Mouse (Mus musculus): ENCODE measurements at regions not wholly inside any gene's neighbourhood (a gene's known extent, or its start where the extent isn't known, plus 50 kb on each side); places are given as distances from the start of the nearest gene placed in this dataset.
A peak's percentile ranks its signal among the peaks of the same experiment; 100 is the strongest.

- Histone ChIP-seq H3K4me1 (replicated peaks) (peaks cover 26% of the 10 kb centered on the region), H3K4me2 (no peak overlapping the region), H3K27me3 (no peaks in the 10 kb centered on the region), H3K9ac (replicated peaks) (no peak overlapping the region), H3K4me3 (replicated peaks) (no peak overlapping the region), H3K36me3 (no peaks in the 10 kb centered on the region), H3K27ac (0 out of 2 replicates have a peak overlapping the region, but pooled peaks have one; percentile 20), H3K9me3 (peaks cover 12% of the 10 kb centered on the region; the same call in 1 of the 2 replicates)
- no peak for ATAC-seq (ENCODE audit: insufficient number of reproducible peaks, insufficient read depth, low FRiP score, low TSS enrichment, low read depth)
- WGBS, result 64% methylated on average over 10 of the region's 10 CpGs
Measured at GRCm38 (mm10) chr10:125765103-125765820, 200.7 kb upstream of the Lrig3 start.

- no peak for ATAC-seq (ENCODE audit: insufficient number of reproducible peaks, insufficient read depth, low FRiP score, low TSS enrichment, low read depth)
- no peaks in the 10 kb centered on the region for H3K27me3 ChIP-seq
- H3K9me3 ChIP-seq, result no peaks in the 10 kb centered on the region
- no peak overlapping the region for H3K4me2 ChIP-seq
- WGBS, result 69% methylated on average over 3 of the region's 3 CpGs
- no peak overlapping the region for H3K9ac ChIP-seq (replicated peaks)
- no peak overlapping the region for H3K4me3 ChIP-seq (replicated peaks)
- H3K27ac ChIP-seq, result no peak overlapping the region
- peaks cover 38% of the 10 kb centered on the region for H3K4me1 ChIP-seq (replicated peaks)
- H3K36me3 ChIP-seq, result no peaks in the 10 kb centered on the region
Measured at GRCm38 (mm10) chr10:125768281-125768680, 197.7 kb upstream of the Lrig3 start.

- Histone ChIP-seq H3K27ac (peak overlapping the region; percentile 64; the same call in 1 of the 2 replicates), H3K9ac (replicated peaks) (no peak overlapping the region), H3K27me3 (no peaks in the 10 kb centered on the region), H3K36me3 (no peaks in the 10 kb centered on the region), H3K4me2 (no peak overlapping the region), H3K9me3 (no peaks in the 10 kb centered on the region), H3K4me1 (replicated peaks) (peaks cover 29% of the 10 kb centered on the region), H3K4me3 (replicated peaks) (no peak overlapping the region)
- no peak for ATAC-seq (ENCODE audit: insufficient number of reproducible peaks, insufficient read depth, low FRiP score, low TSS enrichment, low read depth)
- WGBS, result 16% methylated on average over 7 of the region's 7 CpGs
Measured at GRCm38 (mm10) chr10:125773541-125773940, 192.4 kb upstream of the Lrig3 start.

GRCm38 (mm10) chr10:125782486-125782885, 183.5 kb upstream of the Lrig3 start:
- no peak overlapping the region for H3K4me3 ChIP-seq (replicated peaks)
- 38% methylated on average over 6 of the region's 6 CpGs for WGBS
- H3K4me1 ChIP-seq (replicated peaks), result peaks cover 42% of the 10 kb centered on the region
- H3K27me3 ChIP-seq, result no peaks in the 10 kb centered on the region
- no peaks in the 10 kb centered on the region for H3K9me3 ChIP-seq
- H3K9ac ChIP-seq (replicated peaks), result no peak overlapping the region
- H3K27ac ChIP-seq, result no peak overlapping the region
- no peak for ATAC-seq (ENCODE audit: insufficient number of reproducible peaks, insufficient read depth, low FRiP score, low TSS enrichment, low read depth)
- H3K36me3 ChIP-seq, result no peaks in the 10 kb centered on the region
- H3K4me2 ChIP-seq, result no peak overlapping the region

- H3K4me1 ChIP-seq (replicated peaks), result peaks cover 50% of the 10 kb centered on the region
- no peaks in the 10 kb centered on the region for H3K27me3 ChIP-seq
- WGBS, result 13% methylated on average over 2 of the region's 2 CpGs
- no peak overlapping the region for H3K9ac ChIP-seq (replicated peaks)
- no peak overlapping the region for H3K4me3 ChIP-seq (replicated peaks)
- no peaks in the 10 kb centered on the region for H3K9me3 ChIP-seq
- no peak for ATAC-seq (ENCODE audit: insufficient number of reproducible peaks, insufficient read depth, low FRiP score, low TSS enrichment, low read depth)
- no peaks in the 10 kb centered on the region for H3K36me3 ChIP-seq
- peak overlapping the region; percentile 52 for H3K4me2 ChIP-seq
- H3K27ac ChIP-seq, result peak overlapping the region; percentile 94
Measured at GRCm38 (mm10) chr10:125784896-125785295, 181.1 kb upstream of the Lrig3 start.

GRCm38 (mm10) chr10:125785448-125786196, 180.3 kb upstream of the Lrig3 start:
- Histone ChIP-seq H3K27me3 (no peaks in the 10 kb centered on the region), H3K9ac (replicated peaks) (peak overlapping the region; percentile 31; the same call in 1 of the 2 replicates), H3K27ac (peak overlapping the region; percentile 94), H3K4me2 (peak overlapping the region; percentile 52), H3K4me1 (replicated peaks) (peaks cover 50% of the 10 kb centered on the region), H3K36me3 (no peaks in the 10 kb centered on the region), H3K9me3 (no peaks in the 10 kb centered on the region), H3K4me3 (replicated peaks) (no peak overlapping the region; the same call in 1 of the 2 replicates)
- WGBS, result 4% methylated on average over 16 of the region's 16 CpGs
- ATAC-seq (ENCODE audit: insufficient number of reproducible peaks, insufficient read depth, low FRiP score, low TSS enrichment, low read depth), result no peak

GRCm38 (mm10) chr10:125786197-125786879, 179.6 kb upstream of the Lrig3 start:
- Histone ChIP-seq H3K27me3 (no peaks in the 10 kb centered on the region), H3K4me3 (replicated peaks) (peak overlapping the region; percentile 18; the same call in 1 of the 2 replicates), H3K4me1 (replicated peaks) (peaks cover 50% of the 10 kb centered on the region), H3K4me2 (peak overlapping the region; percentile 52), H3K36me3 (no peaks in the 10 kb centered on the region), H3K9me3 (no peaks in the 10 kb centered on the region), H3K27ac (peak overlapping the region; percentile 94), H3K9ac (replicated peaks) (0 out of 2 replicates have a peak overlapping the region, but pooled peaks have one; percentile 2)
- WGBS, result 3% methylated on average over 10 of the region's 10 CpGs
- peak; percentile 54 for ATAC-seq (ENCODE audit: insufficient number of reproducible peaks, insufficient read depth, low FRiP score, low TSS enrichment, low read depth)

- H3K27ac ChIP-seq, result peak overlapping the region; percentile 94
- ATAC-seq (ENCODE audit: insufficient number of reproducible peaks, insufficient read depth, low FRiP score, low TSS enrichment, low read depth), result peak; percentile 93
- no peaks in the 10 kb centered on the region for H3K9me3 ChIP-seq
- peak overlapping the region; percentile 23; the same call in 1 of the 2 replicates for H3K9ac ChIP-seq (replicated peaks)
- peaks cover 46% of the 10 kb centered on the region for H3K4me1 ChIP-seq (replicated peaks)
- H3K4me2 ChIP-seq, result peak overlapping the region; percentile 52
- H3K27me3 ChIP-seq, result no peaks in the 10 kb centered on the region
- WGBS, result 1% methylated on average over 17 of the region's 17 CpGs
- peak overlapping the region; percentile 18 for H3K4me3 ChIP-seq (replicated peaks)
- H3K36me3 ChIP-seq, result no peaks in the 10 kb centered on the region
Measured at GRCm38 (mm10) chr10:125786880-125787337, 179.1 kb upstream of the Lrig3 start.

GRCm38 (mm10) chr10:125787441-125788060, 178.4 kb upstream of the Lrig3 start:
- Histone ChIP-seq H3K27ac (peak overlapping the region; percentile 94), H3K27me3 (no peaks in the 10 kb centered on the region), H3K36me3 (no peaks in the 10 kb centered on the region), H3K4me2 (peak overlapping the region; percentile 52), H3K4me1 (replicated peaks) (peaks cover 40% of the 10 kb centered on the region), H3K9me3 (no peaks in the 10 kb centered on the region), H3K4me3 (replicated peaks) (peak overlapping the region; percentile 18), H3K9ac (replicated peaks) (0 out of 2 replicates have a peak overlapping the region, but pooled peaks have one; percentile 23)
- WGBS, result 32% methylated on average over 19 of the region's 19 CpGs
- no peak for ATAC-seq (ENCODE audit: insufficient number of reproducible peaks, insufficient read depth, low FRiP score, low TSS enrichment, low read depth)

- no peaks in the 10 kb centered on the region for H3K36me3 ChIP-seq
- no peak for ATAC-seq (ENCODE audit: insufficient number of reproducible peaks, insufficient read depth, low FRiP score, low TSS enrichment, low read depth)
- WGBS, result 95% methylated on average over 2 of the region's 2 CpGs
- H3K4me3 ChIP-seq (replicated peaks), result no peak overlapping the region
- H3K27ac ChIP-seq, result peak overlapping the region; percentile 94
- H3K27me3 ChIP-seq, result no peaks in the 10 kb centered on the region
- peak overlapping the region; percentile 52; the same call in 1 of the 2 replicates for H3K4me2 ChIP-seq
- peaks cover 35% of the 10 kb centered on the region for H3K4me1 ChIP-seq (replicated peaks)
- H3K9me3 ChIP-seq, result no peaks in the 10 kb centered on the region
- no peak overlapping the region for H3K9ac ChIP-seq (replicated peaks)
Measured at GRCm38 (mm10) chr10:125788262-125788661, 177.7 kb upstream of the Lrig3 start.
